Mouse (Mus musculus): ENCODE data around the gene Gimap1. TPM values are rescaled to one million over a fixed set of nuclear protein-coding genes. Genes with fewer than 3 reads are reported as not detected.

Gimap1 gene
- total RNA-seq, 2 experiments from 2014 or later = 0.17 TPM; not detected in 1

- no peak for ATAC-seq (replicated peaks; ENCODE audit: low FRiP score, poor library complexity, severe bottlenecking)
Measured at GRCm38 (mm10) chr6:48737053-48737452, 1.8 kb upstream of the Gimap1 start.

DNA sequence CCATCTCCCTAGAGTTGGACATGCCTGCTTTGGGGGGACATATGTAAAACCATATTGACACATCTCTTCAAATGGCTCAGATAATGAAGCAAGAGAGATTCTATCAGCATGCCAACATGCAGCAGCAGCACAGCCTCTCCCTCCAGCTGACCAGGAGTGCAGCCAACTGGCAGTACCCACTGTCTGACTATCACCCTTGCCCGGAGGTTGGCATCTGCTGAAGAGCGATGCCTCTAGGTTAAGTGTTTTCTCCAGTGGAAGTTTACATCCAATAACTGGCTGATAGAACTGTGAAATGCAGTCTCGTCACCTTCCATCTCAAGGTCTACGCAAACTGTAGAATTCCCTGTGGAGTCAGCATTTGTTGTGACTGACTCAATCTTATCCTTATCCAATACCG lies 1.2 kb upstream of the Gimap1 start:
- no peak for ATAC-seq (replicated peaks; ENCODE audit: low FRiP score, poor library complexity, severe bottlenecking)

DNA sequence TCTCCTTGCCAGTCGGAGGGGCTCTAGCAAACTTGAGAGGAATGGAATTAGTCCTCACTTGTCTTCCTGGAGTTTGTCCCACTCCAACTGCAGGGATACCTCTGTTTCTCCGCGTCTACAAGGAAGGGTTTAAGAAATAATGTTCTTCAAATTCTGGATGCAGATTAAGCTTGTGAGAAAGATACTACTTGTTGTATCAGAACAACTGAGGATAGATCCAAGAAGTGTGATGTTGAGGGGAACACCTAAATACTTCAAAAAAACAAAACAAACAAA lies 864 bp downstream of the Gimap1 start:
- no peak for ATAC-seq (replicated peaks; ENCODE audit: low FRiP score, poor library complexity, severe bottlenecking)

DNA sequence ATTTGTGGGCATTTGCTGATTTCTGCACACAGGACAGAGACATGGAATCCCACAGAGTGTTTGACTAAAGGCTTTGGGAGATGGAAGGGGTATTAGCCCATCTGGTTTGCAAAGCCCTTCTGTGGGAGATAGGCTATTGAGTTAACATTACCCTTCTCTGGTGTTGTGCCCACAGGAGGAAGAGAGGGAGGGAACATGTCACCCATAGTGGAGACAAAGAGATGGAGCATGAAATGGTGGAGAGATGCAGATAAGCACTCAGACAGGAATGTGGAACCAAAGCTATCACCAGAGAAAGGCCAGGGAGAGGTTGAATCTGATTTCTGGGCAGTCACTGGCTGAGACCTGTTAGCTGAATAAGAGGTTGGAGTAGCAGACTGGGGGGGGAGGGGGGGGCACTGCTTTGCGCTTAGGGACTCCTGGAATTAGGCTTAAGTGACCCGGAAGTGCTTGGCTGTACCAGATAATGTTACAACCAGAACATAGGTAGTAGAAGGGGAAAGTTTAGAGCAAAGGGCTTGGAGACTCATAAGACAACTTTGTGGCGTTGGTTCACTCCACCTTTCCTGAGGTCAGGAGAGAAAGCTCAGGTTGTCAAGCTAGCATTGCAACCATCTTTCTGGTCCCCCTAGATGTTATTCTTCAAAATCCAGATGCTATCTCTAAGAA lies 1.8 kb downstream of the Gimap1 start:
- ATAC-seq (replicated peaks; ENCODE audit: low FRiP score, poor library complexity, severe bottlenecking) = no peak

DNA sequence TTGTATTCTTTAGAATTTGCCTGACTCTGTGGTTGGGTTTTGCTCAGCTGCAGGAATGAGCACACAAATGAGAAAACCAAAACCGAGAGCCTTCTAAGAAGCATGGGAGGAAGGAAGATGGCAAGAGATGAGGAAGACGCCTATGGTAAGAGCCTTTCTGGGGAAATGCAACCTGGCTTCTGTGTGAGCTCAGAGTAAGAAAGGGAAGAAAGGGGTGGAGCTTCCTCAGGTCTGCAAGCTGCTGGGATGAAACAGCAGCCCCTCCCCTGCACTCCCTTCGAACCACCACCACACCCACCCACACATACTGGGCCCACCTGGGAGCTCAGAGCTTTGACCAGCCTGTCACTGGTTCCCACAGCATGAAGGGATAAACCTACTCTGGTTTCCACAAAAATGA lies 2.4 kb downstream of the Gimap1 start:
- ATAC-seq (replicated peaks; ENCODE audit: low FRiP score, poor library complexity, severe bottlenecking) = no peak

DNA sequence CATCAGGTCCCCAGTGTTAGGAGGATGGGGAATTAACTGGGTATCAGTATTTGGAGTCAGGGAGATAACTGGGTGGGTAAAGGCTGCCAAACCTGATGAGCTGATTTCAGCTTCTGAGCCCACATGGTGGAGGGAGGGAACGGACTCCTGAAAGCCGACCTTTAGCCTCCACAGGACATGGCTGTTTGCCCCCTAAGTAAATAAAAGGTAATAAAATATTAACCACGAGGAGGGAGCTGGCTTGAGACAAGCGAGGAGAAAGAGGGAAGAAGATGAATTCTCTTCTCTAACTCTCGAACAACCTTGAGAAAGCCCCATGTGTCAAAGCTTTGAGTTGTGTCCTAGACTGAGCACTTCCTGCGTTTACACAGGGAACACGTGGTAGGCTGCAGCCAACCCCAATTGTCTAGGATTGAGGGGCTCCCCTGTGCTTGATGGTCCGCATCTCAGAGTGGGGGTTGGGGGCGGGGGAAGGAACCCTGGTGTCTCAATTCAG lies 2.9 kb downstream of the Gimap1 start:
- ATAC-seq (replicated peaks; ENCODE audit: low FRiP score, poor library complexity, severe bottlenecking) = no peak

- ATAC-seq (replicated peaks; ENCODE audit: low FRiP score, poor library complexity, severe bottlenecking) = no peak
Measured at GRCm38 (mm10) chr6:48742422-48743351, 3.8 kb downstream of the Gimap1 start.

DNA sequence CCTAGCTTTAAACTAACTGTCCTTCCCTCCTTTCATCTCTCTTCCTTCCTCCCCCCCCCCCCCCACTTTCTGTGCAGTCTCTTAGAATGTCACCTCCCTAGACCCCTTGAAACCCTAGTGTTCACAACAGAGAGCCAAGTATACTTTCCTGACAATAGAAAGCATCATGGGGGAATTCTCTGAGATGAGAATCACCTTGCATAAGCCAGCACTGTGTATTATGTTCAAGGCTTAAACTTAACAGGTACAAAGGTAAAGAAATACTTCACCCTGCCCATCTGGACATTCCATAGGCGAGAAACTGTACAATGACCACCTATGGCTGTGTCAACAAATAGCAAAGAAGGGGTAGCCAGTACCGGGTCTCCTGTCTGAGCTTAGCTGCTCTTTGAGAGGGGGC lies 6.6 kb downstream of the Gimap1 start:
- ATAC-seq (replicated peaks; ENCODE audit: low FRiP score, poor library complexity, severe bottlenecking) = no peak

GRCm38 (mm10) chr6:48745959-48746889 lies 7.4 kb downstream of the Gimap1 start, which contains the start of gene Gimap5:
Gene Gimap5 (plus strand): TSS chr6:48746197.
- ATAC-seq (replicated peaks; ENCODE audit: low FRiP score, poor library complexity, severe bottlenecking) = no peak

GRCm38 (mm10) chr6:48747091-48747966 lies 8.5 kb downstream of the Gimap1 start:
- no peak for ATAC-seq (replicated peaks; ENCODE audit: low FRiP score, poor library complexity, severe bottlenecking)

GRCm38 (mm10) chr6:48763567-48764270 lies 24.9 kb downstream of the Gimap1 start:
- ATAC-seq (replicated peaks; ENCODE audit: low FRiP score, poor library complexity, severe bottlenecking) = no peak

DNA sequence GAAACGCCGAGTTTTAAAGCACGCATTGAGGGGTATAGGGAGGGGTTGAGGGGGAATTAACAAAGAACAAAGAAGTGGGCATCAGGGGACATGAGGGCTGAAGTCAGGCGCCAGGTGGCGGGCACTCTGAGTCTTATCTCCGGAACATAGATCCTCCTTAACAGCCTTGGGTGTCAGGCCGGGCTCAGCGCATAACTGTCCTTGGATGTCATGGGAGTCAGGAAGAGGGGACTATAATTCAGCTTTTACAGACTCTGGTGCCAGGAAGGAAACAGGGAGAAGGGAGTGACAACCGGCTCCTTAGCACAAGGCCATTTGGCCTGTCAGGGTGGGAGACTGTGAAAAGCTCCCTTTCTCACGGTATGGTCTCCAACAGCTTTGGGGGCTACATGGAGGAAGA lies 25.6 kb downstream of the Gimap1 start:
- ATAC-seq (replicated peaks; ENCODE audit: low FRiP score, poor library complexity, severe bottlenecking) = no peak

DNA sequence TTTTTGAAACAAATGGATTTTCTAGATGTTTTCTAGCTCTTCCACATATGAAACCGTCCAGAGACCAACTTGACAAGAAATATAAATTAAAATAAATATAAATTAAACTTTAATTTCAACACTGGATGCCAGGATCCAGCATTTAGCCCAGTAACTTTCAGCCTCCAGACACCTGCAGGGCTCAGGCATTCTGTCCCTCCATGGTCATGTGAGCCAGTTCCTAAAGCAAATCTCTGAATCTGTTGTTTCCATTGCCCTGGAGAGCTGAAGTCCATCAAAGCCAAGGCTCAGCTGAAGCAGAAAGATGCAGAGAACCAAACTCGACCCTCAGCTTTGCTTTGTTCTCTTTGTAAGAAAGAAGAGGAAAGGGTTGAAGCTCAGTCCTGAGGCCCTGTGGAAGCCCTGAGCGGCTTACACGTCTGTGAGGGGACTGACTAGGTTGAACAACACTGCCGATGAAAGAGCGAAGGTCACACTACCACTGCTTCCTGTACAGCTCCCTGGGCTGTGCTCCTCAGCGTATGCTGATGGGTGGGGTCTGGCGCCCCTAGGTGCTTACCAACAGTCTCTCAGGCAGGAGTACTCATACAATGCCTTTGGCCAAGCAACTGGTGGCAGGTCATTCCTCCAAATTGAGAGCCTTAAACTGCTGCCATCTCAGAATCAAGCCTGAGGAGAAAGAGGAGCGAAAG lies 29.5 kb downstream of the Gimap1 start:
- no peak for ATAC-seq (replicated peaks; ENCODE audit: low FRiP score, poor library complexity, severe bottlenecking)

DNA sequence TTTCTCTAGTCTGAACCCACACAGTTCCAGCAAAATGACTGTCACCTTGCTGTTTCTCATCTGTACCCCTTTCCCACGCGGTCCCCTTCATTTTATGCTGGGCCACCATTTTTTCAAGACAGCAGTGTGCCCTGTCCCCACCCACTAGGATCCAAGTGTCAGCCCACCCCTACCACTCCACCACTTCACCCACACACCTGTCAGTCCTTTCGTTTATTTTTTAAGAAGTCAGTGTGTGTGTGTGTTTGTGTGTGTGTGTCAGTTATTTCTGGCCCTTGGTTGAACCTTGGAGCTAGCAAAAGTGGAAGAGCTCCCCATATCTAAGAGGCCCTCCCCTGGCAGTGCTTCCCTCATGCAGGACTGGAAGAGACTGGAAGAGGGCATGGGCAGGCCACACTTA lies 30.1 kb downstream of the Gimap1 start:
- ATAC-seq (replicated peaks; ENCODE audit: low FRiP score, poor library complexity, severe bottlenecking) = no peak

DNA sequence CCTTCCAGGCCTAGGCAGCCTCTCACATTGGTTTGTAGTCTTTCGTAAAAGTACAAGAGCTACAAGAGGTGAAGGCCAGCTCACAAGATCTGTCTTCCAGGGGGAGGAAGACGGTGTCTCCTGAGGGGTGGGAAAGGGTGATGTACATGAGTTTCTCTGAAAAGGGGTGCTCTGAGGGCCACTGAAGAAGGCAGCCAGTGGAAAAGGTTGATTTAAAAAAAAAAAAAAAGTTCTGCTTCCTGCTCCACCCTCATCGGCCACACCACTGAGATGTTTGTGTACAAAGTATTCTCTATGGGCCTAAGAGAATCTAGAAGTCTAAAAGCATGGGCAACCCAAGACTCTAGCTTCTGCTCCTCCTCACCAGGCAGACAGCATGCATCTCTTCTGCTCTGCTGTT lies 31.8 kb downstream of the Gimap1 start, which contains the start of gene Gimap3:
Gene Gimap3, minus strand, starts transcription at position 156 of the 400 bp plus-strand sequence.
- no peak for ATAC-seq (replicated peaks; ENCODE audit: low FRiP score, poor library complexity, severe bottlenecking)

DNA sequence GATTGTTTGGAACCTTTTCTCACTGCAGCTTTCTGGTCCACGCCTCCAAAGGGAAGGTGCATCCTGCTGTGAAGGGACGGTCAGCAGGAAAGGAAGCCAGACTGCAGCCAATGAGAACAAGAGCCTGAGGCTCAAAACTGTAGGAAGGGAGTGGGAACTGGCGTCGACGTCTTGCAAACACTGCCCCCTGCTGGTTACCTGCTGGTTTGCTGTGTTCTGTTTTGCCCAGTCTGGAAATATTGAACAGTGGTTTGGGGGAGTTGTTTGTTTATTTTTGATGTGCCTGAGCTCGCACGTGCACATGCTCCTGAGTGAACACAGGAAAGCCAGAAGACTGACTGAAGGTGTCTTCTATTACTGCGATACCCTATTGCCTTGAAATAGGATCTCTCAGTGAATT lies 33.2 kb downstream of the Gimap1 start:
- ATAC-seq (replicated peaks; ENCODE audit: low FRiP score, poor library complexity, severe bottlenecking) = no peak

DNA sequence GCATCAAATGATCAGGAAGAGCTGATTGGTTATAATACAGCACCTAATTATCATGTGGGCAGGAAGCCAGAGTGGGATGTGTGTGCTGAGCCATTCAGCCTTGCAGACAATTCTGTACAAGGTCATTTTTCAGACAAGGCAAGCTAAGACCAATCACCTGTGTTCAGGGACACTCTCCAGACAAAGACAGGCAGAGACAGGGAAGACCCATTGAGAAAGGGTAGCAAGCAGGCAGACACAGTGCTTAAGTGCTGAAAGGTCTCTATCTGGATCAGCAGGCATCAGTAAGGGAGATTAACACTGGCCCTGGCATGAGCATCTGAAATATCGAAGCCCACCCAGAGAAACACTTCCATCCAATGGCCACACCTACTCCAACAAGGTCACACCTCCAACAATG lies 45.6 kb downstream of the Gimap1 start:
- ATAC-seq (replicated peaks; ENCODE audit: low FRiP score, poor library complexity, severe bottlenecking) = no peak

GRCm38 (mm10) chr6:48785189-48785588 lies 46.3 kb downstream of the Gimap1 start:
- no peak for ATAC-seq (replicated peaks; ENCODE audit: low FRiP score, poor library complexity, severe bottlenecking)
